ENCODE assay signal across 9 mouse cellular contexts in genomic region chr16:38701492-38702185, GRCm38 (mm10). TPM values are rescaled to one million over a fixed set of nuclear protein-coding genes. Genes with fewer than 3 reads are reported as not detected.
A peak's percentile ranks its signal among the peaks of the same experiment; 100 is the strongest.
DNase-seq lines count a peak whose midpoint lies in the region; ATAC-seq and TF ChIP-seq lines count a peak whose summit lies in the region.
"Had no signal": no experiment of that assay in that cellular context is flagged by ENCODE, and none has a peak within 500 bp of the region (broad histone marks: within the 10 kb centered on the region; RNA-seq: fewer than 3 reads in every experiment).

No protein-coding gene starts in this region.

- H3K4me1 ChIP-seq in heart, embryonic 11.5 days (ENCODE audit: control insufficient read depth, insufficient read depth, low read length) = peaks cover 57% of the 10 kb centered on the region
- peaks cover 0 to 9% of the 10 kb centered on the region in 2 experiments; a peak in 3 of 4 replicates for H3K4me1 ChIP-seq in CH12.LX (ENCODE audit: control insufficient read depth in 1 of 2, insufficient read depth in 2 of 2)
- H3K4me1 ChIP-seq in forebrain, embryonic 14.5 days (ENCODE audit: control insufficient read depth, insufficient read depth, low read length) = peaks cover 5% of the 10 kb centered on the region; the same call in 1 of the 2 replicates
- no peaks in the 10 kb centered on the region for H3K4me1 ChIP-seq in liver, embryonic 16.5 days (ENCODE audit: control insufficient read depth, low read depth, low read length)

- peaks cover 6% of the 10 kb centered on the region; the same call in 1 of the 2 replicates for H3K36me3 ChIP-seq in heart, embryonic 11.5 days (ENCODE audit: control insufficient read depth, insufficient read depth, low read length)
- H3K36me3 ChIP-seq in CH12.LX (replicated peaks in 1 of 2; ENCODE audit: control insufficient read depth in 1 of 2, insufficient read depth in 1 of 2, low read length in 1 of 2) = no peaks in the 10 kb centered on the region
- no peaks in the 10 kb centered on the region for H3K36me3 ChIP-seq in forebrain, embryonic 14.5 days (ENCODE audit: control insufficient read depth, insufficient read depth, low read length)
- H3K36me3 ChIP-seq in liver, embryonic 16.5 days (ENCODE audit: control insufficient read depth, insufficient read depth) = no peaks in the 10 kb centered on the region
- H3K36me3 ChIP-seq: liver, embryonic 15.5 days had no signal

- TF ChIP-seq EP300 in CH12.LX (IDR thresholded peaks at IDR 0.05; ENCODE audit: low read length) = no peak

- 33% methylated on average over 9 of the region's 9 CpGs for WGBS in heart, embryonic 11.5 days (ENCODE audit: insufficient replicate concordance)
- WGBS in forebrain, embryonic 14.5 days = 10% methylated on average over 9 of the region's 9 CpGs
- 17% methylated on average over 9 of the region's 9 CpGs for WGBS in liver, embryonic 16.5 days (ENCODE audit: insufficient replicate concordance)

- TF ChIP-seq POLR2A in CH12.LX (IDR thresholded peaks at IDR 0.05; ENCODE audit: low read depth, low read length) = no peak

- TF ChIP-seq CTCF in CH12.LX (conservative IDR thresholded peaks at IDR 0.05 in 1 of 2, IDR thresholded peaks at IDR 0.05 in 1 of 2; ENCODE audit: low read depth in 2 of 2, low read length in 2 of 2) = no peak

- peak overlapping the region; percentile 8; the same call in 1 of the 2 replicates for H3K9ac ChIP-seq in heart, embryonic 11.5 days (ENCODE audit: low read depth, low read length)
- no peak overlapping the region for H3K9ac ChIP-seq in CH12.LX (ENCODE audit: insufficient read depth, low read depth)
- no peak overlapping the region for H3K9ac ChIP-seq in forebrain, embryonic 14.5 days (ENCODE audit: low read length)
- no peak overlapping the region for H3K9ac ChIP-seq in liver, embryonic 16.5 days (ENCODE audit: low read depth, low read length)
- H3K9ac ChIP-seq: liver, embryonic 15.5 days had no signal

- dilution Hi-C loops in CH12.LX (cut with MboI; ENCODE audit: extremely low pct_ligation_motif_present, extremely low pct_unique_long_range_greater_than_20kb, low sequenced_read_pairs) = no loop called here

- in situ Hi-C loops in CH12.LX (cut with MboI; ENCODE audit: low pct_ligation_motif_present, low pct_unique_long_range_greater_than_20kb, low sequenced_read_pairs) = loop anchor here (10.0 to 25.0 kb wide), 2 partner anchors 67 to 364 kb away; partner anchors contain the start of genes Cox17, Gm21987 and Maats1

- no peak for TF ChIP-seq RAD21 in CH12.LX (IDR thresholded peaks at IDR 0.05; ENCODE audit: low read depth, low read length)

- DNase-seq in heart, postnatal 14 days = no peak
- no peak for DNase-seq in CH12.LX (ENCODE audit: extremely low read depth)
- DNase-seq in forebrain, embryonic 14.5 days (ENCODE audit: low spot score) = peak; percentile 65
- no peak for DNase-seq in frontal cortex, postnatal 36 days (ENCODE audit: low spot score in 2 of 2)
- DNase-seq in ovary, postnatal 36 days (ENCODE audit: low spot score) = no peak
- no peak for DNase-seq in urinary bladder, postnatal 4 days (ENCODE audit: low spot score in 2 of 2)

- peak overlapping the region; percentile 31 for H3K4me2 ChIP-seq in heart, embryonic 11.5 days
- peak overlapping the region; percentile 41 for H3K4me2 ChIP-seq in CH12.LX (ENCODE audit: insufficient read depth, low read depth, poor library complexity, severe bottlenecking)
- peak overlapping the region; percentile 29; the same call in 1 of the 2 replicates for H3K4me2 ChIP-seq in forebrain, embryonic 14.5 days (ENCODE audit: low read length)
- 0 out of 2 replicates have a peak overlapping the region, but pooled peaks have one; percentile 7 for H3K4me2 ChIP-seq in liver, embryonic 16.5 days (ENCODE audit: low read depth, low read length)
- H3K4me2 ChIP-seq: liver, embryonic 15.5 days had no signal

- H3K27me3 ChIP-seq in heart, embryonic 11.5 days (ENCODE audit: control insufficient read depth, insufficient read depth, low read length) = no peaks in the 10 kb centered on the region
- H3K27me3 ChIP-seq in CH12.LX (replicated peaks) = peaks cover 4% of the 10 kb centered on the region
- no peaks in the 10 kb centered on the region for H3K27me3 ChIP-seq in forebrain, embryonic 14.5 days (replicated peaks; ENCODE audit: control insufficient read depth, insufficient read depth, low read length)
- peaks cover 4% of the 10 kb centered on the region for H3K27me3 ChIP-seq in liver, embryonic 16.5 days (ENCODE audit: control insufficient read depth, insufficient read depth, low read depth, low read length)

- ATAC-seq in heart, embryonic 11.5 days (replicated peaks; ENCODE audit: insufficient number of reproducible peaks, low FRiP score, low TSS enrichment) = no peak
- peak; percentile 71 for ATAC-seq in forebrain, embryonic 14.5 days
- no peak for ATAC-seq in liver, embryonic 16.5 days (ENCODE audit: low read depth)

- no peak overlapping the region for H3K4me3 ChIP-seq in heart, embryonic 11.5 days (ENCODE audit: low read depth, low read length)
- no peak overlapping the region for H3K4me3 ChIP-seq in CH12.LX (replicated peaks in 1 of 3; ENCODE audit: low read depth in 2 of 3, low read length in 2 of 3, poor library complexity in 1 of 3)
- H3K4me3 ChIP-seq in forebrain, embryonic 14.5 days (ENCODE audit: low read depth, low read length) = no peak overlapping the region
- no peak overlapping the region for H3K4me3 ChIP-seq in liver, embryonic 16.5 days (ENCODE audit: low read depth, low read length)
- H3K4me3 ChIP-seq: liver, embryonic 15.5 days had no signal

- H3K27ac ChIP-seq in heart, embryonic 11.5 days (ENCODE audit: low read depth, low read length) = peak overlapping the region; percentile 74
- H3K27ac ChIP-seq in CH12.LX (ENCODE audit: insufficient read depth, low read depth) = no peak overlapping the region
- H3K27ac ChIP-seq in forebrain, embryonic 14.5 days (ENCODE audit: low read depth, low read length) = no peak overlapping the region; the same call in 1 of the 2 replicates
- no peak overlapping the region for H3K27ac ChIP-seq in liver, embryonic 16.5 days (ENCODE audit: low read length)
- H3K27ac ChIP-seq: liver, embryonic 15.5 days had no signal

- no peaks in the 10 kb centered on the region for H3K79me2 ChIP-seq in CH12.LX (replicated peaks; ENCODE audit: control insufficient read depth, extremely low read depth, insufficient read depth, poor library complexity, severe bottlenecking)

- H3K9me3 ChIP-seq in heart, embryonic 11.5 days (replicated peaks; ENCODE audit: control insufficient read depth, low read length) = no peaks in the 10 kb centered on the region
- H3K9me3 ChIP-seq in CH12.LX (replicated peaks; ENCODE audit: low read length) = no peaks in the 10 kb centered on the region
- H3K9me3 ChIP-seq in forebrain, embryonic 14.5 days (replicated peaks; ENCODE audit: control insufficient read depth, low read length) = no peaks in the 10 kb centered on the region
- no peaks in the 10 kb centered on the region for H3K9me3 ChIP-seq in liver, embryonic 16.5 days (replicated peaks; ENCODE audit: control insufficient read depth, low read length)
- H3K9me3 ChIP-seq: liver, embryonic 15.5 days had no signal

- intact Hi-C loops in heart, postnatal 14 days (cut with DNase I) = loop anchor here (10.0 kb wide), 1 partner anchor 77 kb away; no protein-coding TSS in a partner anchor

TF ChIP-seq in CH12.LX, 34 proteins besides CTCF, POLR2A, EP300 and RAD21:
- TF ChIP-seq CHD2 (IDR thresholded peaks at IDR 0.05; ENCODE audit: low read length) (no peak), CHD1 (IDR thresholded peaks at IDR 0.05; ENCODE audit: low read depth, low read length) (no peak), POLR2AphosphoS2 (IDR thresholded peaks at IDR 0.05; ENCODE audit: low read depth, low read length) (no peak), MAFK (IDR thresholded peaks at IDR 0.05; ENCODE audit: insufficient replicate concordance, low read length) (no peak), ZKSCAN1 (IDR thresholded peaks at IDR 0.05; ENCODE audit: borderline replicate concordance, low read depth, low read length) (no peak), SIN3A (IDR thresholded peaks at IDR 0.05; ENCODE audit: low read length) (no peak), MXI1 (IDR thresholded peaks at IDR 0.05; ENCODE audit: low read depth, low read length) (no peak), UBTF (IDR thresholded peaks at IDR 0.05; ENCODE audit: low read depth, low read length) (no peak), MAZ (IDR thresholded peaks at IDR 0.05; ENCODE audit: low read depth, low read length) (no peak), JUND (conservative IDR thresholded peaks at IDR 0.05; ENCODE audit: low read depth, low read length) (no peak), ELF1 (IDR thresholded peaks at IDR 0.05; ENCODE audit: low read depth, low read length) (no peak), ETS1 (conservative IDR thresholded peaks at IDR 0.05; ENCODE audit: low read depth, low read length) (no peak), ZC3H11A (IDR thresholded peaks at IDR 0.05; ENCODE audit: low read depth, low read length) (no peak), E2F4 (IDR thresholded peaks at IDR 0.05; ENCODE audit: insufficient replicate concordance, low read depth, low read length) (no peak), TBP (conservative IDR thresholded peaks at IDR 0.05; ENCODE audit: low read depth, low read length) (no peak)

RNA-seq across cellular contexts. Expression of gene Arhgap31, which starts 11.4 kb away (rescaled TPM):
- polyA plus RNA-seq in heart, embryonic 11.5 days (2014; fragmentation: Nextera tagmentation; extraction: Ambion mirVana) = 33.9 and 35.8 TPM in 2 replicates
- 10 to 100 TPM; 50.0 to 50.9 TPM for total RNA-seq in heart, postnatal 14 days (2021)
- total RNA-seq in CH12.LX (2012; rRNA removed) (1.1 and 2.0 TPM in 2 replicates), CH12.LX (2014; rRNA removed) (0.05 and 0.15 TPM in 2 replicates)
- 0.61 and 0.76 TPM in 2 replicates for polyA plus RNA-seq in CH12.LX (2012; ENCODE audit: insufficient read length, low read depth)
- 2.5 and 3.6 TPM in 2 replicates for polyA plus RNA-seq in forebrain, embryonic 14.5 days (2014; fragmentation: Nextera tagmentation; extraction: Ambion mirVana)
- 1.6 and 1.7 TPM in 2 replicates for polyA plus RNA-seq in liver, embryonic 16.5 days (2015; fragmentation: Nextera tagmentation; extraction: Ambion mirVana)

RNA-seq across cellular contexts. Expression of gene B4galt4, which starts 40.4 kb away (rescaled TPM):
- 31.0 and 33.8 TPM in 2 replicates for polyA plus RNA-seq in heart, embryonic 11.5 days (2014; fragmentation: Nextera tagmentation; extraction: Ambion mirVana)
- total RNA-seq in heart, postnatal 14 days (2021) = 10 to 100 TPM; 12.0 to 14.3 TPM
- total RNA-seq in CH12.LX (2012; rRNA removed) (not detected in 2 replicates), CH12.LX (2014; rRNA removed) (not detected in 2 replicates)
- not detected in 2 replicates for polyA plus RNA-seq in CH12.LX (2012; ENCODE audit: insufficient read length, low read depth)
- polyA plus RNA-seq in forebrain, embryonic 14.5 days (2014; fragmentation: Nextera tagmentation; extraction: Ambion mirVana) = 29.5 and 31.7 TPM in 2 replicates
- 2.6 and 2.9 TPM in 2 replicates for polyA plus RNA-seq in liver, embryonic 16.5 days (2015; fragmentation: Nextera tagmentation; extraction: Ambion mirVana)
